Mouse (Mus musculus) frontal cortex, adult 2 months (tissue): ENCODE data around the gene Epb41l5. TPM values are rescaled to one million over a fixed set of nuclear protein-coding genes. Genes with fewer than 3 reads are reported as not detected.

Experiments
- DNase-seq, 2 experiments: peaks; one replicate each; pipeline ENCODE4 v3.0.0; 2022; ENCODE audit warnings: low spot score in 1 of 2; ENCODE audit errors: extremely low spot score in 1 of 2
- polyA plus RNA-seq: library from polyadenylated mRNA; depleted of rRNA; stranded (reverse); fragments of >200 nt; gene quantifications from 2 replicates; pipeline ENCODE4 v1.2.3, GENCODE M21; 2012; rRNA removed

The Epb41l5 gene
- polyA plus RNA-seq, 1 experiment, result 6.1 TPM

GRCm38 (mm10) chr1:119503808-119504207, 145.0 kb downstream of the Epb41l5 start:
- no peak for DNase-seq

GRCm38 (mm10) chr1:119503181-119503580, 145.6 kb downstream of the Epb41l5 start:
- DNase-seq, result no peak

GRCm38 (mm10) chr1:119502729-119503128, 146.1 kb downstream of the Epb41l5 start:
- DNase-seq, result no peak

- DNase-seq, result no peak
Observed at GRCm38 (mm10) chr1:119501881-119502280, 146.9 kb downstream of the Epb41l5 start.

GRCm38 (mm10) chr1:119499456-119499855, 149.3 kb downstream of the Epb41l5 start:
- no peak for DNase-seq

GRCm38 (mm10) chr1:119498536-119499231, 150.1 kb downstream of the Epb41l5 start:
- no peak for DNase-seq

- no peak for DNase-seq
Observed at GRCm38 (mm10) chr1:119497346-119498004, 151.3 kb downstream of the Epb41l5 start.

GRCm38 (mm10) chr1:119495396-119495775, 153.4 kb downstream of the Epb41l5 start:
- no peak for DNase-seq

Other genes with a start within 250 kb of the Epb41l5 start
- 3.2 and 3.4 TPM in 2 replicates for gene Inhbb, start 226.8 kb downstream of the Epb41l5 start, polyA plus RNA-seq
- gene Ralb, start 144.2 kb downstream of the Epb41l5 start, polyA plus RNA-seq, result 27.7 and 29.6 TPM in 2 replicates
- 11.7 and 12.8 TPM in 2 replicates for gene Tmem185b, start 122.8 kb downstream of the Epb41l5 start, polyA plus RNA-seq
- 21.0 and 23.2 TPM in 2 replicates for gene Ptpn4, start 188.6 kb upstream of the Epb41l5 start, polyA plus RNA-seq